13 mouse cellular contexts compared by ENCODE assay signal in the genomic region with DNA sequence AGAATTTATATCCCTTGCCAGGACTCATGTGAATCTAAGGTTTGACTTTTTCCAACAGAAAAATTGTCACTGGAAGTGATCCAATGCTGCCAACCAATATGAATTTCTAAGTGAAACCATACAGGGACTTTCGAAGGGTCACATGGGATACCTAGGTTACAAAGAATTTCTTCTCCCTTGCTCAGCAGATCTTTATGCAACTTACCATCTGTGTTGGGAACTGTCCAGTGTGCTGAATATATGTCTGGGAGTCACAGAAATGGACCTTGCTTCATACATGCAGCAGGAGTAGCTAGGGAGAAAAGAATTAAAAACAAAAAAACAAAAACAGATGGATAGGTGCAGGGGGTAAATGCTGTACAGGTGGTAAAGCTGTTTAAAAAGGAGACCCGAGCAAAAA.
DNase-seq lines count a peak whose midpoint lies in the region; ATAC-seq and TF ChIP-seq lines count a peak whose summit lies in the region.
"Had no signal": no experiment of that assay in that cellular context is flagged by ENCODE, and none has a peak within 500 bp of the region (broad histone marks: within the 10 kb centered on the region; RNA-seq: fewer than 3 reads in every experiment).

No protein-coding gene starts in this region.

- no peaks in the 10 kb centered on the region for H3K27me3 ChIP-seq in kidney, postnatal 0 days (ENCODE audit: insufficient read depth, low read length)
- no peaks in the 10 kb centered on the region for H3K27me3 ChIP-seq in liver, embryonic 12.5 days (replicated peaks)
- H3K27me3 ChIP-seq in forebrain, embryonic 12.5 days, result no peaks in the 10 kb centered on the region
- H3K27me3 ChIP-seq: intestine, embryonic 15.5 days; liver, embryonic 15.5 days; neural tube, embryonic 13.5 days had no signal

- TF ChIP-seq CTCF in kidney, postnatal 0 days (IDR thresholded peaks at IDR 0.05; ENCODE audit: low read depth), result no peak

- WGBS in kidney, postnatal 0 days, result 82% methylated on average over 2 of the region's 2 CpGs
- 59% methylated on average over 2 of the region's 2 CpGs for WGBS in liver, embryonic 12.5 days (ENCODE audit: insufficient replicate concordance)
- WGBS in forebrain, embryonic 12.5 days, result 88% methylated on average over 2 of the region's 2 CpGs

- no peak overlapping the region for H3K27ac ChIP-seq in kidney, postnatal 0 days
- H3K27ac ChIP-seq in liver, embryonic 12.5 days, result no peak overlapping the region
- no peak overlapping the region for H3K27ac ChIP-seq in forebrain, embryonic 12.5 days
- H3K27ac ChIP-seq: intestine, embryonic 15.5 days; liver, embryonic 15.5 days; neural tube, embryonic 13.5 days had no signal

- H3K9me3 ChIP-seq in kidney, postnatal 0 days (replicated peaks; ENCODE audit: low read length), result no peaks in the 10 kb centered on the region
- H3K9me3 ChIP-seq in liver, embryonic 12.5 days (replicated peaks), result no peaks in the 10 kb centered on the region
- H3K9me3 ChIP-seq in forebrain, embryonic 12.5 days, result no peaks in the 10 kb centered on the region
- H3K9me3 ChIP-seq: intestine, embryonic 15.5 days; liver, embryonic 15.5 days; neural tube, embryonic 13.5 days had no signal

- H3K4me3 ChIP-seq in kidney, postnatal 0 days (replicated peaks; ENCODE audit: low read depth, low read length), result no peak overlapping the region
- no peak overlapping the region for H3K4me3 ChIP-seq in liver, embryonic 12.5 days
- no peak overlapping the region for H3K4me3 ChIP-seq in forebrain, embryonic 12.5 days (replicated peaks)
- H3K4me3 ChIP-seq: intestine, embryonic 15.5 days; liver, embryonic 15.5 days; neural tube, embryonic 13.5 days had no signal

- DNase-seq in cerebellum, adult 11 months, result peak; percentile 9
- no peak for DNase-seq in cerebellum, postnatal 4 days (ENCODE audit: low spot score in 2 of 2)
- peak; percentile 42 for DNase-seq in kidney, postnatal 0 days (ENCODE audit: low spot score)
- DNase-seq in kidney, postnatal 25 days, result no peak
- peak; percentile 63 for DNase-seq in cerebellum, adult 9-10 months
- DNase-seq in mesoderm, embryonic 11.5 days (ENCODE audit: low read depth, low spot score), result peak; percentile 42
- DNase-seq: heart, adult 11 months; heart, postnatal 14 days had no signal

- H3K4me1 ChIP-seq in kidney, postnatal 0 days (replicated peaks; ENCODE audit: insufficient read depth, low read length), result no peaks in the 10 kb centered on the region
- no peaks in the 10 kb centered on the region for H3K4me1 ChIP-seq in liver, embryonic 12.5 days
- no peaks in the 10 kb centered on the region for H3K4me1 ChIP-seq in forebrain, embryonic 12.5 days
- H3K4me1 ChIP-seq: intestine, embryonic 15.5 days; liver, embryonic 15.5 days; neural tube, embryonic 13.5 days had no signal

- H3K9ac ChIP-seq in kidney, postnatal 0 days (ENCODE audit: low read depth, low read length), result no peak overlapping the region
- no peak overlapping the region for H3K9ac ChIP-seq in liver, embryonic 12.5 days
- H3K9ac ChIP-seq in forebrain, embryonic 12.5 days, result no peak overlapping the region
- H3K9ac ChIP-seq: intestine, embryonic 15.5 days; liver, embryonic 15.5 days; neural tube, embryonic 13.5 days had no signal

- ATAC-seq in kidney, postnatal 0 days (replicated peaks; ENCODE audit: low FRiP score, low read depth), result no peak
- ATAC-seq in liver, embryonic 12.5 days, result no peak
- no peak for ATAC-seq in forebrain, embryonic 12.5 days (ENCODE audit: low FRiP score)
- ATAC-seq: intestine, embryonic 15.5 days had no signal

- H3K4me2 ChIP-seq in kidney, postnatal 0 days (ENCODE audit: low read length), result no peak overlapping the region
- H3K4me2 ChIP-seq in liver, embryonic 12.5 days, result no peak overlapping the region
- no peak overlapping the region for H3K4me2 ChIP-seq in forebrain, embryonic 12.5 days
- H3K4me2 ChIP-seq: intestine, embryonic 15.5 days; liver, embryonic 15.5 days; neural tube, embryonic 13.5 days had no signal

- no peaks in the 10 kb centered on the region for H3K36me3 ChIP-seq in kidney, postnatal 0 days (ENCODE audit: insufficient read depth, low read length)
- H3K36me3 ChIP-seq in liver, embryonic 12.5 days, result no peaks in the 10 kb centered on the region
- no peaks in the 10 kb centered on the region for H3K36me3 ChIP-seq in forebrain, embryonic 12.5 days (replicated peaks)
- H3K36me3 ChIP-seq: intestine, embryonic 15.5 days; liver, embryonic 15.5 days; neural tube, embryonic 13.5 days had no signal

Comparison
In these comparisons a context has a peak if more than half of its experiments do, and no peak if none do; other contexts are left out.
1. DNase-seq: peak in cerebellum, adult 11 months (single experiment), kidney, postnatal 0 days (single experiment), cerebellum, adult 9-10 months (single experiment) and mesoderm, embryonic 11.5 days (single experiment); none in cerebellum, postnatal 4 days (0 of 2) and kidney, postnatal 25 days (0 of 2).